Mouse (Mus musculus) midbrain, embryonic 10.5 days (tissue): ENCODE data around the gene Wdr95. TPM values are rescaled to one million over a fixed set of nuclear protein-coding genes. Genes with fewer than 3 reads are reported as not detected.

Source experiments
- DNase-seq: peaks from one replicate; pipeline ENCODE4 v3.0.0-alpha.2; 2017; ENCODE audit warnings: low spot score
- H3K27ac ChIP-seq: fragments of 300-500 bp; sonication (generic); replicated peaks from 2 replicates; pipeline ENCODE4 v1.5.1; 2016; ENCODE audit warnings: mild to moderate bottlenecking
- H3K27me3 ChIP-seq: fragments of 300-500 bp; sonication (generic); 2 replicates; pipeline ENCODE4 v1.6.1; 2016; ENCODE audit warnings: low read depth, mild to moderate bottlenecking; ENCODE audit not compliant: poor library complexity, severe bottlenecking
- H3K36me3 ChIP-seq: fragments of 300-500 bp; sonication (generic); 2 replicates; pipeline ENCODE4 v1.6.1; 2016; ENCODE audit warnings: mild to moderate bottlenecking, moderate library complexity
- H3K4me1 ChIP-seq: fragments of 300-500 bp; sonication (generic); 2 replicates; pipeline ENCODE4 v1.6.1; 2016
- H3K4me3 ChIP-seq: fragments of 300-500 bp; sonication (generic); 2 replicates; pipeline ENCODE4 v1.5.1; 2016; ENCODE audit warnings: mild to moderate bottlenecking, moderate library complexity
- H3K9me3 ChIP-seq: fragments of 300-500 bp; sonication (generic); replicated peaks from 2 replicates; pipeline ENCODE4 v1.6.1; 2016; ENCODE audit warnings: mild to moderate bottlenecking
- WGBS: fragments of 180-500 bp; shearing (Covaris S2); methylation state at CpG from one replicate; pipeline ENCODE4 v1.1.7; 2016; 5-methylcytosine and 5-hydroxymethylcytosine counted together
- polyA plus RNA-seq: library from polyadenylated mRNA; unstranded; fragments of >200 nt; fragmentation: Nextera tagmentation; extraction: Ambion mirVana; gene quantifications from 2 replicates; pipeline ENCODE4 v1.2.1, GENCODE M21; 2016

Gene Wdr95
- polyA plus RNA-seq, 1 experiment from 2014 or later: not detected

GRCm38 (mm10) chr5:149588814-149589534 is 60.5 kb downstream of the Wdr95 start:
- H3K36me3 ChIP-seq: no peaks in the 10 kb centered on the region
- DNase-seq: no peak
- no peaks in the 10 kb centered on the region for H3K9me3 ChIP-seq
- H3K4me1 ChIP-seq: peaks cover 11% of the 10 kb centered on the region
- no peak overlapping the region for H3K27ac ChIP-seq
- 65% methylated on average over 7 of the region's 7 CpGs for WGBS
- no peaks in the 10 kb centered on the region for H3K27me3 ChIP-seq
- no peak overlapping the region for H3K4me3 ChIP-seq

GRCm38 (mm10) chr5:149589932-149590331 is 61.5 kb downstream of the Wdr95 start:
- no peak for DNase-seq
- H3K9me3 ChIP-seq: no peaks in the 10 kb centered on the region
- no peak overlapping the region for H3K4me3 ChIP-seq
- 67% methylated on average over 3 of the region's 3 CpGs for WGBS
- H3K36me3 ChIP-seq: no peaks in the 10 kb centered on the region
- peaks cover 11% of the 10 kb centered on the region for H3K4me1 ChIP-seq
- H3K27ac ChIP-seq: 0 out of 2 replicates have a peak overlapping the region, but pooled peaks have one; percentile 9
- H3K27me3 ChIP-seq: no peaks in the 10 kb centered on the region

- 93% methylated on average over 3 of the region's 3 CpGs for WGBS
- peaks cover 11% of the 10 kb centered on the region; the same call in 1 of the 2 replicates for H3K4me1 ChIP-seq
- no peak overlapping the region for H3K27ac ChIP-seq
- H3K36me3 ChIP-seq: no peaks in the 10 kb centered on the region
- no peaks in the 10 kb centered on the region for H3K9me3 ChIP-seq
- no peaks in the 10 kb centered on the region for H3K27me3 ChIP-seq
- no peak for DNase-seq
- H3K4me3 ChIP-seq: no peak overlapping the region
These were observed 65.7 kb downstream of the Wdr95 start for GRCm38 (mm10) chr5:149594215-149594614.

- no peaks in the 10 kb centered on the region for H3K36me3 ChIP-seq
- no peak overlapping the region for H3K4me3 ChIP-seq
- peaks cover 7% of the 10 kb centered on the region; the same call in 1 of the 2 replicates for H3K4me1 ChIP-seq
- 45% methylated on average over 18 of the region's 18 CpGs for WGBS
- H3K9me3 ChIP-seq: no peaks in the 10 kb centered on the region
- H3K27ac ChIP-seq: no peak overlapping the region
- no peak for DNase-seq
- no peaks in the 10 kb centered on the region for H3K27me3 ChIP-seq
These were observed 68.9 kb downstream of the Wdr95 start for GRCm38 (mm10) chr5:149597351-149597750.

- WGBS: 89% methylated on average over 3 of the region's 3 CpGs
- H3K9me3 ChIP-seq: no peaks in the 10 kb centered on the region
- H3K27me3 ChIP-seq: no peaks in the 10 kb centered on the region
- no peaks in the 10 kb centered on the region for H3K4me1 ChIP-seq
- H3K4me3 ChIP-seq: no peak overlapping the region
- DNase-seq: no peak
- H3K27ac ChIP-seq: no peak overlapping the region
- no peaks in the 10 kb centered on the region for H3K36me3 ChIP-seq
These were observed 73.5 kb downstream of the Wdr95 start for GRCm38 (mm10) chr5:149601996-149602395.

- no peak for DNase-seq
- Histone ChIP-seq H3K4me1 (no peaks in the 10 kb centered on the region), H3K27ac (no peak overlapping the region), H3K9me3 (no peaks in the 10 kb centered on the region), H3K36me3 (no peaks in the 10 kb centered on the region), H3K27me3 (no peaks in the 10 kb centered on the region), H3K4me3 (no peak overlapping the region)
- WGBS: 85% methylated on average over 3 of the region's 3 CpGs
These were observed 74.8 kb downstream of the Wdr95 start for GRCm38 (mm10) chr5:149603241-149603640.

- WGBS: 88% methylated on average over 8 of the region's 8 CpGs
These were observed 78.7 kb downstream of the Wdr95 start for GRCm38 (mm10) chr5:149607083-149607720.

GRCm38 (mm10) chr5:149611476-149612164 is 83.1 kb downstream of the Wdr95 start:
- H3K27me3 ChIP-seq: no peaks in the 10 kb centered on the region

More at GRCm38 (mm10) chr5:149607083-149607720, 78.7 kb downstream of the Wdr95 start:
- H3K4me3 ChIP-seq: no peak overlapping the region
- H3K27ac ChIP-seq: no peak overlapping the region
- no peaks in the 10 kb centered on the region for H3K9me3 ChIP-seq
- DNase-seq: no peak
- no peaks in the 10 kb centered on the region for H3K36me3 ChIP-seq
- peaks cover 9% of the 10 kb centered on the region for H3K4me1 ChIP-seq
- no peaks in the 10 kb centered on the region for H3K27me3 ChIP-seq

GRCm38 (mm10) chr5:149612165-149612518 is 83.7 kb downstream of the Wdr95 start:
- no peak overlapping the region for H3K27ac ChIP-seq
- 92% methylated on average over 3 of the region's 3 CpGs for WGBS
- DNase-seq: no peak
- peaks cover 37% of the 10 kb centered on the region for H3K36me3 ChIP-seq
- H3K27me3 ChIP-seq: no peaks in the 10 kb centered on the region
- H3K9me3 ChIP-seq: no peaks in the 10 kb centered on the region
- H3K4me3 ChIP-seq: no peak overlapping the region
- H3K4me1 ChIP-seq: peaks cover 15% of the 10 kb centered on the region

More at GRCm38 (mm10) chr5:149611476-149612164, 83.1 kb downstream of the Wdr95 start:
- H3K4me1 ChIP-seq: peaks cover 15% of the 10 kb centered on the region
- no peaks in the 10 kb centered on the region for H3K9me3 ChIP-seq
- no peak for DNase-seq
- 82% methylated on average over 16 of the region's 16 CpGs for WGBS
- H3K27ac ChIP-seq: peak overlapping the region; percentile 38; the same call in 1 of the 2 replicates
- peaks cover 31% of the 10 kb centered on the region for H3K36me3 ChIP-seq
- H3K4me3 ChIP-seq: no peak overlapping the region

- WGBS: 90% methylated on average over 10 of the region's 10 CpGs
- H3K27me3 ChIP-seq: no peaks in the 10 kb centered on the region
- DNase-seq: no peak
- H3K36me3 ChIP-seq: peaks cover 43% of the 10 kb centered on the region
- H3K4me3 ChIP-seq: no peak overlapping the region
- no peak overlapping the region for H3K27ac ChIP-seq
- no peaks in the 10 kb centered on the region for H3K9me3 ChIP-seq
- peaks cover 15% of the 10 kb centered on the region for H3K4me1 ChIP-seq
These were observed 84.3 kb downstream of the Wdr95 start for GRCm38 (mm10) chr5:149612740-149613139.

GRCm38 (mm10) chr5:149616138-149616537 is 87.7 kb downstream of the Wdr95 start:
- 87% methylated on average over 1 of the region's 1 CpGs for WGBS
- Histone ChIP-seq H3K27ac (no peak overlapping the region), H3K9me3 (no peaks in the 10 kb centered on the region), H3K4me3 (no peak overlapping the region), H3K4me1 (peaks cover 15% of the 10 kb centered on the region), H3K27me3 (no peaks in the 10 kb centered on the region), H3K36me3 (peaks cover 76% of the 10 kb centered on the region)
- no peak for DNase-seq

- H3K4me3 ChIP-seq: no peak overlapping the region
- peaks cover 83% of the 10 kb centered on the region for H3K36me3 ChIP-seq
- DNase-seq: no peak
- no peak overlapping the region for H3K27ac ChIP-seq
- peaks cover 10% of the 10 kb centered on the region for H3K4me1 ChIP-seq
- 92% methylated on average over 10 of the region's 10 CpGs for WGBS
- no peaks in the 10 kb centered on the region for H3K9me3 ChIP-seq
- no peaks in the 10 kb centered on the region for H3K27me3 ChIP-seq
These were observed 88.3 kb downstream of the Wdr95 start for GRCm38 (mm10) chr5:149616817-149617216.
